In genomic region chr15:92580217-92580616, GRCm38 (mm10) we compare ENCODE assay signal across 21 mouse cellular contexts.
A peak's percentile ranks its signal among the peaks of the same experiment; 100 is the strongest.
DNase-seq lines count a peak whose midpoint lies in the region; ATAC-seq and TF ChIP-seq lines count a peak whose summit lies in the region.
"Had no signal": no experiment of that assay in that cellular context is flagged by ENCODE, and none has a peak within 500 bp of the region (broad histone marks: within the 10 kb centered on the region; RNA-seq: fewer than 3 reads in every experiment).

No protein-coding gene starts in this region.

- no peaks in the 10 kb centered on the region for H3K9me3 ChIP-seq in hindbrain, embryonic 12.5 days (replicated peaks)
- H3K9me3 ChIP-seq in hindbrain, embryonic 11.5 days (ENCODE audit: control insufficient read depth, low read length) = no peaks in the 10 kb centered on the region
- no peaks in the 10 kb centered on the region for H3K9me3 ChIP-seq in midbrain, embryonic 10.5 days (replicated peaks)
- no peaks in the 10 kb centered on the region for H3K9me3 ChIP-seq in midbrain, embryonic 16.5 days (replicated peaks; ENCODE audit: control insufficient read depth, low read length, poor library complexity, severe bottlenecking)
- no peaks in the 10 kb centered on the region for H3K9me3 ChIP-seq in neural tube, embryonic 14.5 days (ENCODE audit: control insufficient read depth, low read length)
- H3K9me3 ChIP-seq: embryonic facial prominence, embryonic 12.5 days; forebrain, embryonic 12.5 days; heart, embryonic 15.5 days; neural tube, embryonic 12.5 days had no signal

- DNase-seq in hindbrain, embryonic 11.5 days (ENCODE audit: low spot score) = no peak
- DNase-seq in midbrain, embryonic 10.5 days (ENCODE audit: low spot score) = no peak
- DNase-seq in lung, postnatal 14 days = no peak
- DNase-seq: adrenal gland, postnatal 25 days; cerebellum, adult 9-11 months; gastrocnemius, adult 2 months; heart, postnatal 4 days; kidney, postnatal 25 days; liver, postnatal 0 days; lung, postnatal 10 days; thymus, adult 2 months had no signal

- H3K4me1 ChIP-seq in hindbrain, embryonic 12.5 days = peaks cover 18% of the 10 kb centered on the region
- no peaks in the 10 kb centered on the region for H3K4me1 ChIP-seq in hindbrain, embryonic 11.5 days (replicated peaks; ENCODE audit: control insufficient read depth, insufficient read depth, low read length)
- H3K4me1 ChIP-seq in midbrain, embryonic 10.5 days = peaks cover 36% of the 10 kb centered on the region
- peaks cover 18% of the 10 kb centered on the region for H3K4me1 ChIP-seq in midbrain, embryonic 16.5 days (ENCODE audit: control insufficient read depth, insufficient read depth, low read length)
- peaks cover 8% of the 10 kb centered on the region for H3K4me1 ChIP-seq in cortical plate, adult 2 months (ENCODE audit: control insufficient read depth, insufficient read depth, low read length)
- H3K4me1 ChIP-seq in neural tube, embryonic 14.5 days (ENCODE audit: control insufficient read depth, insufficient read depth, low read length) = peaks cover 8% of the 10 kb centered on the region; the same call in 1 of the 2 replicates
- H3K4me1 ChIP-seq: embryonic facial prominence, embryonic 12.5 days; heart, embryonic 15.5 days had no signal

- WGBS in hindbrain, embryonic 12.5 days = 58% methylated on average over 3 of the region's 3 CpGs
- WGBS in hindbrain, embryonic 11.5 days = 57% methylated on average over 3 of the region's 3 CpGs
- 52% methylated on average over 3 of the region's 3 CpGs for WGBS in midbrain, embryonic 10.5 days
- WGBS in midbrain, embryonic 16.5 days = 30% methylated on average over 3 of the region's 3 CpGs
- WGBS in neural tube, embryonic 14.5 days = 40% methylated on average over 3 of the region's 3 CpGs

- H3K4me3 ChIP-seq in hindbrain, embryonic 12.5 days = no peak overlapping the region
- no peak overlapping the region for H3K4me3 ChIP-seq in hindbrain, embryonic 11.5 days (ENCODE audit: low read depth, low read length)
- H3K4me3 ChIP-seq in midbrain, embryonic 10.5 days = no peak overlapping the region
- H3K4me3 ChIP-seq in midbrain, embryonic 16.5 days (ENCODE audit: low read depth, low read length) = no peak overlapping the region
- no peak overlapping the region for H3K4me3 ChIP-seq in cortical plate, adult 2 months (ENCODE audit: insufficient read depth, low read length)
- H3K4me3 ChIP-seq in neural tube, embryonic 14.5 days (ENCODE audit: low read depth, low read length) = no peak overlapping the region
- H3K4me3 ChIP-seq: embryonic facial prominence, embryonic 12.5 days; erythroblast, embryonic 14.5 days; forebrain, embryonic 12.5 days; gastrocnemius, adult 2 months; heart, embryonic 15.5 days; neural tube, embryonic 12.5 days had no signal

- 0 out of 2 replicates have a peak overlapping the region, but pooled peaks have one; percentile 40 for H3K27ac ChIP-seq in hindbrain, embryonic 12.5 days
- H3K27ac ChIP-seq in hindbrain, embryonic 11.5 days (ENCODE audit: low read depth, low read length) = no peak overlapping the region
- H3K27ac ChIP-seq in midbrain, embryonic 10.5 days (replicated peaks) = peak overlapping the region; percentile 33; the same call in 1 of the 2 replicates
- H3K27ac ChIP-seq in midbrain, embryonic 16.5 days (ENCODE audit: low read length) = no peak overlapping the region
- 0 out of 2 replicates have a peak overlapping the region, but pooled peaks have one; percentile 70 for H3K27ac ChIP-seq in cortical plate, adult 2 months (ENCODE audit: insufficient read depth, low read length)
- H3K27ac ChIP-seq in neural tube, embryonic 14.5 days (ENCODE audit: low read depth, low read length) = peak overlapping the region; percentile 60; the same call in 1 of the 2 replicates
- H3K27ac ChIP-seq: embryonic facial prominence, embryonic 12.5 days; gastrocnemius, adult 2 months; heart, embryonic 15.5 days; neural tube, embryonic 12.5 days had no signal

- no peak overlapping the region for H3K4me2 ChIP-seq in hindbrain, embryonic 12.5 days (replicated peaks)
- no peak overlapping the region for H3K4me2 ChIP-seq in hindbrain, embryonic 11.5 days (replicated peaks; ENCODE audit: low read depth, low read length)
- no peak overlapping the region for H3K4me2 ChIP-seq in midbrain, embryonic 16.5 days (ENCODE audit: low read length)
- H3K4me2 ChIP-seq in neural tube, embryonic 14.5 days (ENCODE audit: low read depth, low read length) = no peak overlapping the region
- H3K4me2 ChIP-seq: embryonic facial prominence, embryonic 12.5 days; heart, embryonic 15.5 days had no signal

- H3K9ac ChIP-seq in hindbrain, embryonic 12.5 days = no peak overlapping the region
- no peak overlapping the region for H3K9ac ChIP-seq in hindbrain, embryonic 11.5 days (ENCODE audit: low read depth, low read length)
- H3K9ac ChIP-seq in midbrain, embryonic 16.5 days (ENCODE audit: low read depth, low read length) = no peak overlapping the region
- no peak overlapping the region for H3K9ac ChIP-seq in neural tube, embryonic 14.5 days (replicated peaks; ENCODE audit: low read depth, low read length)
- H3K9ac ChIP-seq: embryonic facial prominence, embryonic 12.5 days; forebrain, embryonic 12.5 days; heart, embryonic 15.5 days; liver, postnatal 0 days; neural tube, embryonic 12.5 days had no signal

- H3K27me3 ChIP-seq in hindbrain, embryonic 12.5 days = no peaks in the 10 kb centered on the region
- no peaks in the 10 kb centered on the region for H3K27me3 ChIP-seq in hindbrain, embryonic 11.5 days (ENCODE audit: control insufficient read depth, insufficient read depth, low read length)
- H3K27me3 ChIP-seq in midbrain, embryonic 10.5 days (ENCODE audit: low read depth, poor library complexity, severe bottlenecking) = peaks cover 32% of the 10 kb centered on the region
- no peaks in the 10 kb centered on the region for H3K27me3 ChIP-seq in midbrain, embryonic 16.5 days (ENCODE audit: control insufficient read depth, insufficient read depth, low read depth, low read length)
- no peaks in the 10 kb centered on the region for H3K27me3 ChIP-seq in neural tube, embryonic 14.5 days (ENCODE audit: control insufficient read depth, insufficient read depth, low read length)
- H3K27me3 ChIP-seq: embryonic facial prominence, embryonic 12.5 days; heart, embryonic 15.5 days; neural tube, embryonic 12.5 days had no signal

- no peaks in the 10 kb centered on the region for H3K36me3 ChIP-seq in hindbrain, embryonic 12.5 days
- H3K36me3 ChIP-seq in hindbrain, embryonic 11.5 days (ENCODE audit: control insufficient read depth, insufficient read depth, low read length) = no peaks in the 10 kb centered on the region
- H3K36me3 ChIP-seq in midbrain, embryonic 10.5 days = no peaks in the 10 kb centered on the region
- no peaks in the 10 kb centered on the region for H3K36me3 ChIP-seq in midbrain, embryonic 16.5 days (ENCODE audit: control insufficient read depth, insufficient read depth, low read length)
- no peaks in the 10 kb centered on the region for H3K36me3 ChIP-seq in neural tube, embryonic 14.5 days (ENCODE audit: control insufficient read depth, insufficient read depth, low read length)
- H3K36me3 ChIP-seq: embryonic facial prominence, embryonic 12.5 days; forebrain, embryonic 12.5 days; heart, embryonic 15.5 days; neural tube, embryonic 12.5 days had no signal

- ATAC-seq in hindbrain, embryonic 12.5 days (ENCODE audit: low FRiP score) = no peak
- ATAC-seq in hindbrain, embryonic 11.5 days (ENCODE audit: low FRiP score) = no peak
- no peak for ATAC-seq in midbrain, embryonic 16.5 days
- ATAC-seq in neural tube, embryonic 14.5 days (ENCODE audit: low read depth) = no peak
- ATAC-seq: intestine, postnatal 0 days; liver, postnatal 0 days had no signal

- no peak for TF ChIP-seq POLR2A in cortical plate, adult 2 months (IDR thresholded peaks at IDR 0.05; ENCODE audit: extremely low read depth, insufficient read depth, low read length)

- TF ChIP-seq CTCF in cortical plate, adult 2 months (IDR thresholded peaks at IDR 0.05; ENCODE audit: extremely low read depth, insufficient read depth, low read length) = no peak

Comparison
In these comparisons a context has a peak if more than half of its experiments do, and no peak if none do; other contexts are left out.
1. H3K27ac ChIP-seq: peak in hindbrain, embryonic 12.5 days (single experiment), midbrain, embryonic 10.5 days (single experiment), cortical plate, adult 2 months (single experiment) and neural tube, embryonic 14.5 days (single experiment); none in hindbrain, embryonic 11.5 days (single experiment) and midbrain, embryonic 16.5 days (single experiment).